Mouse (Mus musculus) embryonic facial prominence, embryonic 11.5 days (tissue): ENCODE results near the gene Hist1h2ah. TPM values are rescaled to one million over a fixed set of nuclear protein-coding genes. Genes with fewer than 3 reads are reported as not detected.
"Not testable (repeated sequence)": the region's sequence is repeated elsewhere in the genome, so short reads cannot be mapped to it uniquely, and the experiment has no call there.

Experiments
- ATAC-seq: fragments of 200-750 bp; cut with Nextera tagmentation; replicated peaks from 2 replicates; pipeline ENCODE4 v1.8.0; 2017; ENCODE audit warnings: low read depth; ENCODE audit not compliant: insufficient number of reproducible peaks, low FRiP score, low TSS enrichment
- DNase-seq: peaks from one replicate; pipeline ENCODE4 v3.0.0-alpha.2; 2015; ENCODE audit warnings: low spot score
- H3K27ac ChIP-seq: fragments of 300-500 bp; sonication (generic); replicated peaks from 2 replicates; pipeline ENCODE4 v1.5.1; 2014; ENCODE audit warnings: mild to moderate bottlenecking, low read depth, low read length, control low read depth
- H3K27me3 ChIP-seq: fragments of 300-500 bp; sonication (generic); 2 replicates; pipeline ENCODE4 v1.6.1; 2014; ENCODE audit warnings: mild to moderate bottlenecking, low read length, moderate library complexity, mixed read lengths; ENCODE audit not compliant: control insufficient read depth, insufficient read depth
- H3K36me3 ChIP-seq: fragments of 300-500 bp; sonication (generic); replicated peaks from 2 replicates; pipeline ENCODE4 v1.6.1; 2014; ENCODE audit warnings: low read depth, mild to moderate bottlenecking, low read length, moderate library complexity, mixed read lengths; ENCODE audit not compliant: control insufficient read depth, insufficient read depth
- H3K4me1 ChIP-seq: fragments of 300-500 bp; sonication (generic); 2 replicates; pipeline ENCODE4 v1.6.1; 2014; ENCODE audit warnings: low read length, mixed read lengths; ENCODE audit not compliant: control insufficient read depth, insufficient read depth
- H3K4me2 ChIP-seq: fragments of 300-500 bp; sonication (generic); 2 replicates; pipeline ENCODE4 v1.6.1; 2014; ENCODE audit warnings: low read depth, mild to moderate bottlenecking, control low read depth, low read length, moderate library complexity
- H3K4me3 ChIP-seq: fragments of 300-500 bp; sonication (generic); 2 replicates; pipeline ENCODE4 v1.5.1; 2014; ENCODE audit warnings: low read depth, low read length, control low read depth
- H3K9ac ChIP-seq: fragments of 300-500 bp; sonication (generic); replicated peaks from 2 replicates; pipeline ENCODE4 v1.6.1; 2014; ENCODE audit warnings: mild to moderate bottlenecking, control low read depth, low read length
- H3K9me3 ChIP-seq: fragments of 300-500 bp; sonication (generic); replicated peaks from 2 replicates; pipeline ENCODE4 v1.6.1; 2016; ENCODE audit warnings: mild to moderate bottlenecking, low read length, inconsistent platforms, mixed read lengths; ENCODE audit not compliant: control insufficient read depth
- WGBS: fragments of 180-500 bp; shearing (Covaris S2); extraction: QIAGEN DNeasy Blood & Tissue Kit; methylation state at CpG from one replicate; pipeline ENCODE4 v1.1.7; 2014; 5-methylcytosine and 5-hydroxymethylcytosine counted together
- polyA plus RNA-seq: library from polyadenylated mRNA; unstranded; fragments of >200 nt; fragmentation: Nextera tagmentation; extraction: Ambion mirVana; gene quantifications from 2 replicates; pipeline ENCODE4 v1.2.1, GENCODE M21; 2014

Hist1h2ah gene
- polyA plus RNA-seq = 4.2 and 20.5 TPM in 2 replicates

DNA sequence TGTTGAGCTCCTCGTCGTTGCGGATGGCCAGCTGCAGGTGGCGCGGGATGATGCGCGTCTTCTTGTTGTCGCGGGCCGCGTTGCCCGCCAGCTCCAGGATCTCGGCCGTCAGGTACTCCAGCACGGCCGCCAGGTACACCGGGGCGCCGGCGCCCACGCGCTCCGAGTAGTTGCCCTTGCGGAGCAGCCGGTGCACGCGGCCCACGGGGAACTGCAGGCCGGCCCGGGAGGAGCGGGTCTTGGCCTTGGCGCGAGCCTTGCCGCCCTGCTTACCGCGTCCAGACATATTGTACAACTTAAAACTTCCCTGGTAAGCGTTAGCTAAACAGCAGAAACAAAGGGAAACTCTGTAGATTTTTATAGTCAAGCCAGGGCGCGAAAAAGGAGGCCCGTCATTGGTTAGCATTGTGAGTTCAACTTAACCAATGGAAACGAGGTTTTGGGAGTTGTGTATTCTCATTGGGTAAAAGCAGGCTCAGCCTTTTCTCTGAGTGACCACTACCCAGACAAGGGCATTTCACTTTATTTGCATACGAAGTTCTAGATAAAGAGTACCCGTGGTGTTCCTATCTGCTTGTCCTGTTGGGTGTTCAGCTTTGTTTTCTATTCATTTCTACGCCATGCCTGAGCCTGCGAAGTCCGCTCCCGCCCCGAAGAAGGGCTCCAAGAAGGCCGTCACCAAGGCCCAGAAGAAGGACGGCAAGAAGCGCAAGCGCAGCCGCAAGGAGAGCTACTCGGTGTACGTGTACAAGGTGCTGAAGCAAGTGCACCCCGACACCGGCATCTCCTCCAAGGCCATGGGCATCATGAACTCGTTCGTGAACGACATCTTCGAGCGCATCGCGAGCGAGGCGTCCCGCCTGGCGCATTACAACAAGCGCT is at the start of gene Hist1h2ah, which contains the start of gene Hist1h2bk:
TSS of gene Hist1h2ah (minus strand) at position 302 of the 882 bp plus-strand sequence.
TSS of gene Hist1h2bk (plus strand) at position 604 of the 882 bp plus-strand sequence.
- Histone ChIP-seq H3K9ac (peak within 1 kb of the TSS; percentile 77), H3K27ac (peak within 1 kb of the TSS; percentile 89), H3K4me2 (peak within 1 kb of the TSS; percentile 72), H3K4me3 (peak within 1 kb of the TSS; percentile 46)
- ATAC-seq = peak; percentile 98
- H3K36me3 ChIP-seq, H3K4me1 ChIP-seq, H3K9me3 ChIP-seq, H3K27me3 ChIP-seq: not testable (repeated sequence)
- DNase-seq = peak; percentile 97
- WGBS = 0% methylated on average over 22 of the region's 69 CpGs

DNA sequence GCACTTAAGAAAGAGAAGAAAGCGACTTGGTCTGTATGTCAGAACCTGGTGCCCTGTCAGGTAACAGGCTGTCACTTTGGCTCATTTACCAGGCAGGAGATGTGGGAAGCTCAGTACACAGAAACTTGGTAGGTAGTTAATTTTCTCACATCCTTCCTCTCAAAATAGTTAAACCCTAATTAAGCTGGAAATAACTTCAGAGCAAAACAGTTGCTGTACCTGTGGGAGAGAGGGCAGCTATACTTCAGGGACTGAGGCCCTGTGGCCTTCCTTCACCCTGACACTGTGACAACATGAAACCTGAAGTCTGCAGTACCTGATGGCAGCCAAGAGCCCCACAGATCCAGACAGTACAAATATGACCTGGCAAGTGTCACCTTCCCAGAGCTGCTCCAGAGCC is 48.8 kb upstream of the Hist1h2ah start, which contains the start of gene Vmn1r188:
TSS of gene Vmn1r188 (plus strand) at position 301 of the 400 bp plus-strand sequence.
- H3K4me1 ChIP-seq, H3K4me2 ChIP-seq, H3K27ac ChIP-seq, DNase-seq, H3K9me3 ChIP-seq, H3K9ac ChIP-seq, H3K4me3 ChIP-seq, ATAC-seq, H3K27me3 ChIP-seq, H3K36me3 ChIP-seq: not testable (repeated sequence)
- 96% methylated on average over 1 of the region's 1 CpGs for WGBS

DNA sequence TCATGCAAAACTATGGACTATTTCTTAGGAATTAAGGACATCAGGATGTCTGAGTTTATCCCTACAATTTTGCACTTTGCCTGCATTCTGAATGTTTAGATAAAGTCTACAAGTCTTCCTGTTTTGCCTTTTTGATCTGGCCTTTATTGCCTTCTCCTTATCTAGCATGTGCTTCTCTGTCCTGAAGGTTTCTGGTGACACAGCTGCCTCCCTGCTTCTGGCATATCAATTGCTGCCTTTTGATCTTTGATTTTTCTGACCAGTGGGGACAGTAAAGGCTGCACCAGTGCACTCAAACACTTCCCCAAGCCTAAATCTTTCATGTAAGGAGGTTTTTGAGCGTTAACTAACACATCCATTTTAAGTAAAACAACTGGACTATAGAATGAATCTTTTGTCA is 28.1 kb upstream of the Hist1h2ah start:
- ATAC-seq (no peak), DNase-seq (no peak)
- Histone ChIP-seq H3K36me3 (no peaks in the 10 kb centered on the region), H3K4me2 (no peak overlapping the region), H3K4me3 (no peak overlapping the region), H3K27ac (no peak overlapping the region), H3K4me1 (no peaks in the 10 kb centered on the region), H3K9ac (no peak overlapping the region), H3K9me3 (no peaks in the 10 kb centered on the region), H3K27me3 (no peaks in the 10 kb centered on the region)
- 69% methylated on average over 1 of the region's 1 CpGs for WGBS

GRCm38 (mm10) chr13:22061422-22061821 is 26.1 kb upstream of the Hist1h2ah start:
- no peak for DNase-seq
- Histone ChIP-seq H3K4me2 (no peak overlapping the region), H3K4me1 (no peaks in the 10 kb centered on the region), H3K27me3 (no peaks in the 10 kb centered on the region), H3K9me3 (no peaks in the 10 kb centered on the region), H3K36me3 (no peaks in the 10 kb centered on the region), H3K9ac (no peak overlapping the region), H3K4me3 (no peak overlapping the region), H3K27ac (no peak overlapping the region)
- no peak for ATAC-seq
- 68% methylated on average over 1 of the region's 1 CpGs for whole genome bisulfite sequencing

DNA sequence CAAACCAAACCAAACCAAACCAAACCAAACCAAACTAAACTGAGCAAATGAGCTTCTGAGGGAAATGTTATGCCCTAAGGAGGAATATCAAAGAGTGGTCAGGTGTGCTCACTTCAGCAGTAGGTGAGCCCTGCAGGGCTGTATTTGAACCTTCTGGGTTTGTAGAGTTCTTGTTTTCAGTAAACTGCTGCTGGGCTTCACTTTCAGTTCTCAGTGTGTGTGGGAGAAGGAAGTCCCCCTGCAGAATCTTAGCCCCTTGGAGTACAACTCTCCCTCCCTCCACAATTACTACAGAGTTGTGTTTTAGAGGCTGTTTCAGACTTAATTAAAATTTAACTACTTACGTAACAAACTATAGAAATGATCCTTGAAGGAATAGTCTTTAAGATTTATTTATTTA is 18.4 kb upstream of the Hist1h2ah start:
- Histone ChIP-seq H3K27ac (no peak overlapping the region), H3K9ac (no peak overlapping the region), H3K4me1 (no peaks in the 10 kb centered on the region), H3K4me3 (no peak overlapping the region), H3K4me2 (no peak overlapping the region), H3K36me3 (no peaks in the 10 kb centered on the region), H3K9me3 (no peaks in the 10 kb centered on the region), H3K27me3 (no peaks in the 10 kb centered on the region)
- WGBS = 91% methylated on average over 1 of the region's 1 CpGs
- DNase-seq (no peak), ATAC-seq (no peak)

- H3K27ac ChIP-seq = peak overlapping the region; percentile 59; the same call in 1 of the 2 replicates
- WGBS = 14% methylated on average over 5 of the region's 5 CpGs
- ATAC-seq (no peak), DNase-seq (no peak)
- H3K27me3 ChIP-seq = no peaks in the 10 kb centered on the region
- H3K4me3 ChIP-seq = peak overlapping the region; percentile 42
- H3K9me3 ChIP-seq = no peaks in the 10 kb centered on the region
- peak overlapping the region; percentile 60 for H3K9ac ChIP-seq
- no peaks in the 10 kb centered on the region for H3K36me3 ChIP-seq
- H3K4me2 ChIP-seq = peak overlapping the region; percentile 43
- H3K4me1 ChIP-seq = no peaks in the 10 kb centered on the region
Measured at GRCm38 (mm10) chr13:22051523-22051859, 16.1 kb upstream of the Hist1h2ah start.

DNA sequence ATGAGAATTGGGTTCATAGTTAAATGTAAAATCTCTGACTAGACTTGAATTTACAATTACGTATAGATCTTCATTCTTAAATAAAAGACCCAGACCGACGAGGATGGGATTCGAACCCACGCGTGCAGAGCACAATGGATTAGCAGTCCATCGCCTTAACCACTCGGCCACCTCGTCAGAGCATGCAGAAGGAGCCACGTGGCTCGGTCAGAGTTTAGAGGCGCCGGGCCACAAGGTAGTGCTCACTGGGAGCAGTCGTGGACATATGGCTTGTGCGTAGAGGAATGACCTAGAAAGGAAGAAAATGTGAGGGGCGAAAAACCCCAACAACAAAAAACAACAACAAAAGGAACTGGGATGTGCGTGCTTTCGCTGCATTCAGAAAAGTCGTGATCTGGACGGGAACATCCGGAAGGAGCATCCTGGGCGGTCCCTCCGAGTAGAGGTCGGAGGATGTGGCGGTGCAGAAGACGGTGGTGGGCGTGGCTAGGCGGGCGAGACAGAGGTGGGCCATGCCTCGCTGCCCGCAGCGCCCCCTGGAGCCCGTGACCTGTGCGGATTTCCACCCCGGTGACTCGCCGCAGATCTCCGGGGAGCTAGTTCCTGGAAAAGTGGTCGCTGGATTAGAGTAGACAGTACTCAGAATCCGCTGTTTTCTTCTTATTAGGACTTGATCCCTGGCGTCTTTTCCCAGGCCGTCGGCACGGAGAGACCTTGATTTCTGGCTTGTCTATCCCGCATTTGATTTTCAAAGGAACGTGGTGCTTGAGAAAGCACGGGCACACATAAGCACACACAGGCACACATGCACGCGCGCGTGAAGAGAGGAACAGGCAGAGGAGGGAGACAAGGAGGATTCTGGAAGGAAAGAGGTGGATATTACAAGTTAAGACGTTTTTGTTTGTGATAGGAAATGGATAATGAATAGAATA is 15.5 kb upstream of the Hist1h2ah start:
- DNase-seq = peak; percentile 96
- no peaks in the 10 kb centered on the region for H3K9me3 ChIP-seq
- WGBS = under 1% methylated on average over 52 of the region's 52 CpGs
- H3K9ac ChIP-seq = peak overlapping the region; percentile 60
- peak overlapping the region; percentile 59; the same call in 1 of the 2 replicates for H3K27ac ChIP-seq
- peak overlapping the region; percentile 43 for H3K4me2 ChIP-seq
- H3K4me1 ChIP-seq = no peaks in the 10 kb centered on the region
- no peaks in the 10 kb centered on the region for H3K27me3 ChIP-seq
- peak overlapping the region; percentile 42 for H3K4me3 ChIP-seq
- no peaks in the 10 kb centered on the region for H3K36me3 ChIP-seq
- peak; percentile 93 for ATAC-seq
